Mouse (Mus musculus) brown adipose tissue, adult 24 weeks (tissue): Measurements from ENCODE around the gene Nckap5l. TPM values are rescaled to one million over a fixed set of nuclear protein-coding genes. Genes with fewer than 3 reads are reported as not detected.

ENCODE experiments used
- H3K27ac ChIP-seq: fragments of 200-500 bp; replicated peaks from 2 replicates; pipeline ENCODE4 v1.5.1; 2012; ENCODE audit warnings: low read depth, mild to moderate bottlenecking, low read length
- H3K4me1 ChIP-seq: fragments of 200-500 bp; 2 replicates; pipeline ENCODE4 v1.6.1; 2012; ENCODE audit warnings: low read length, mixed read lengths; ENCODE audit not compliant: control insufficient read depth, insufficient read depth, insufficient read length
- H3K4me3 ChIP-seq: fragments of 200-500 bp; 2 replicates; pipeline ENCODE4 v1.5.1; 2012; ENCODE audit warnings: low read depth, mild to moderate bottlenecking, low read length, moderate library complexity; ENCODE audit not compliant: insufficient read depth
- polyA plus RNA-seq: library from polyadenylated mRNA; stranded (reverse); fragments of >200 nt; gene quantifications from 2 replicates; pipeline ENCODE4 v1.2.4, GENCODE M21; 2012; ENCODE audit not compliant: missing spikeins, insufficient read depth, insufficient read length

The Nckap5l gene
- polyA plus RNA-seq, 1 experiment = 1.1 TPM

DNA sequence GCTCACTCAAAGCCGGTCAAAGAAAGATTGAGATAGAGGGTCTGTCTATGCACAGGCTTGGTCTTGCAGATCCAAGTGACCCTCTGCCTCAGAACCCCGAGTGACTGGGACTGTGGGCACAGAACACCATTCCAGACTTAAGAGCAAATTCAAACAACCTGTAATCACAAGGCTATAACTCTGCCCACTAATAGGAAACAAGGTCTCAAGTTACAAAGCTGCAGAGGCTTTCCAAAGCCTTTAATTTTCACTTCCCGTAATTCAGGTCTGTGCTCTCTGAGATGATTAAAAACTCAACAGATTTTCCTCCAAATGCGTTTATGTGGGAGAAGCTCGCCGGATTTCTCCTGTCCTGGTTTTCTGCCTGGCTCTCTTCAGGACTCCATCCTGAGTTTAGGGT lies 73.5 kb downstream of the Nckap5l start:
- Histone ChIP-seq H3K27ac (no peak overlapping the region), H3K4me1 (no peaks in the 10 kb centered on the region), H3K4me3 (no peak overlapping the region)

DNA sequence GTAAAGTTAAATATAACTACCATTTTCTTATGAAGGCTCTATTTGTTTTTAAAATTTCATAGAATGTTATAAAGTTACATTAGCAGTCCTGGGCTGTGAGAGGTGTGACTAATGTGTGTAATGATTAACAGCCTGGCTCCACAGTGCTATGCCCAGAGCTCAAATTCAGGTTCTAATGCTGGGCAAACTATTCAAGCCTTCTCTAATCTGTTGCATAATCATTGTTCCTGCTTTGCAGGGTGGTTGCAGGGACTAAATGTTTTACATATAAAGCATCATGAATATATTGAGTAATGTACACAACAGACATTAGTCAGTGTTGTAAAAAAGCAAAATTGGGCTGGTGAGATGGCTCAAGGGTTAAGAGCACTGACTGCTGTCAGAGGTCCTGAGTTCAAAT lies 74.7 kb downstream of the Nckap5l start:
- Histone ChIP-seq H3K27ac (no peak overlapping the region), H3K4me3 (no peak overlapping the region), H3K4me1 (no peaks in the 10 kb centered on the region)

DNA sequence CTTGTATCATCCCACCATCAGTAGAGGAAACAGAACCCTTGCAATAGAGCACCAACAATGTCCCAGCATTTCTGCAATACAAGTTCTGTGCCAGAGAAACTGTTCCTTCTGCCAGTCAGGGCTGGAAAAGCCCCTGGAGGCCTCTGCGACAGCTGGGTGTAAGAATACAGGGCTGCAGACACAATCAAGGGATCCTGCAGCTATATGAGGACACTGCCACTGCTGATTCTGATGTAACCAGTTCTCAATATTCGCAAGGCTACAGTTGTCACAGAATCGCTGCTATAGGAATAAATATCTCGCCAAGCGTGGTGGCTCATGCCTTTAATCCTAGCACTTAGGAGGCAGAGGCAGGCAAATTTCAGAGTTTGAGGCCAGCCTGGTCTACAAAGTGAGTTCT lies 81.3 kb downstream of the Nckap5l start:
- Histone ChIP-seq H3K4me3 (no peak overlapping the region), H3K27ac (no peak overlapping the region), H3K4me1 (no peaks in the 10 kb centered on the region)

DNA sequence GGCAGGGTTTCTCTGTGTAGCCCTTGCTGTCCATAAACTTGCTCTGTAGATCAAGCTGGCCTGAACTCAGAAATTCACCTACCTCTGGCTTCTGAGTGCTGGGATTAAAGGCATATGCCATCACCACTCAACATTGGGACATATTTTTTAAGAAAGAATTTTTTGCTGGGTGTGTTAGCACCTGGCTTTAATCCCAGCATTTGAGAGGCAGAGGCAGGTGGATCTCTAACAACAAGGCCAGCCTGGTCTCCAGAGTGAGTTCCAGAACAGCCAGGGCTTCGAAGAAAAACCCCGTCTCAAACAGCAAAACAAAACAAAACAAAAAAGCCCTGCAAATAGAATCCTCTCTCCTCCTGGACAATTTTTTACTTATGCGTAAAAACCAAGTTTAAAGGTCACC lies 82.0 kb downstream of the Nckap5l start:
- Histone ChIP-seq H3K4me3 (no peak overlapping the region), H3K27ac (no peak overlapping the region), H3K4me1 (no peaks in the 10 kb centered on the region)

DNA sequence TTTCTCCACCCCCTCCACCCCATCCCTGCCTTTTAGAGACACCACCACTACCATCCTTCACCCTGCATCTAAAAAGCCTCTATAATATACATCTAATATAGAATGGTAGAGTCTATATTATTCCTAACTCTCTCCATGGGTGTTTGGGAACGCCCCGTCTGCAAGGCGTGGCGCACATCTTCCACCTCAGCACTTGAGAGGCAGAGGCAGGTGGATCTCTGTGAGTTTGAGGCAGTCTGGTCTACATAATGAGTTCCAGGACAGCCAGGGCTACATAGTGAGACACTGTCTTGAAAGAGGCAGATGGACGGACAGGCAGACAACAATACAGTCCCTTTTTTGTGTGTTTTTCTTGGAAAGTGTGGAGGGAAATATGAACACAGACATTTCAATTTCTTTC lies 82.5 kb downstream of the Nckap5l start:
- H3K4me1 ChIP-seq = no peaks in the 10 kb centered on the region
- no peak overlapping the region for H3K27ac ChIP-seq
- no peak overlapping the region for H3K4me3 ChIP-seq

DNA sequence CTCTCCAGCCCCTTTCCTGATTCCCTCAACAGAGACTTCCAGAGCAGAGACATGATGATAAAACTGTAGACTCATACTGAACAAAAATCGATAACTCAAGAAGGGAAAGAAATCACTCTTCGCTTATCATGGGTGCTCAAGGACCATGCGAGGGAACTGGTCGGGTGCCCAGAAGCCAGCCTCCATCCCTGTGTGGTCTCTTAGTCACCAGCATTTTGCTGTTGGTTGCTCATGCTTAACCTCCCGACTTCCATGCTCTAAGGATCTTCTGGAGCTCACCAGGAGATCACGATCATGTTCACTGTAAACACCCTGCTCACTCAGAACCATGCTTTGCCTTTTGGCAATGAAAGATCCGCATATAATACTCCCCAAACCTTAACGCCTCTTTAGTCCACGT lies 84.8 kb downstream of the Nckap5l start:
- Histone ChIP-seq H3K4me1 (no peaks in the 10 kb centered on the region), H3K27ac (no peak overlapping the region), H3K4me3 (no peak overlapping the region)

Other genes with a start within 250 kb of the Nckap5l start
- gene Kcnh3, start 232.9 kb downstream of the Nckap5l start, polyA plus RNA-seq = not detected in 2 replicates
- 23.3 and 30.6 TPM in 2 replicates for gene Mcrs1, start 205.8 kb downstream of the Nckap5l start, polyA plus RNA-seq
- gene Prpf40b, start 162.7 kb downstream of the Nckap5l start, polyA plus RNA-seq = 17.9 and 18.5 TPM in 2 replicates
- not detected in 2 replicates for gene Fam186b, start 161.9 kb downstream of the Nckap5l start, polyA plus RNA-seq
- gene Fmnl3, start 87.3 kb downstream of the Nckap5l start, polyA plus RNA-seq = 3.6 and 6.7 TPM in 2 replicates
- gene Tmbim6, start 64.9 kb downstream of the Nckap5l start, polyA plus RNA-seq = 290 and 634 TPM in 2 replicates
- gene Bcdin3d, start 17.0 kb upstream of the Nckap5l start, polyA plus RNA-seq = 3.3 and 8.0 TPM in 2 replicates
- not detected in 2 replicates for gene Faim2, start 70.4 kb upstream of the Nckap5l start, polyA plus RNA-seq
- gene Aqp2, start 121.3 kb upstream of the Nckap5l start, polyA plus RNA-seq = 1.1 TPM in 1 of 2 replicates, not detected in the other
- not detected in 2 replicates for gene Aqp5, start 133.0 kb upstream of the Nckap5l start, polyA plus RNA-seq
- not detected in 2 replicates for gene Aqp6, start 143.7 kb upstream of the Nckap5l start, polyA plus RNA-seq
- gene Racgap1, start 193.9 kb upstream of the Nckap5l start, polyA plus RNA-seq = 1.9 TPM in 1 of 2 replicates, not detected in the other
- gene Asic1, start 212.6 kb upstream of the Nckap5l start, polyA plus RNA-seq = not detected in 2 replicates
- gene Smarcd1, start 244.4 kb upstream of the Nckap5l start, polyA plus RNA-seq = 14.9 and 17.4 TPM in 2 replicates
- gene Gm17349, start 247.7 kb upstream of the Nckap5l start, polyA plus RNA-seq = not detected in 2 replicates